Mouse (Mus musculus) left cerebral cortex, postnatal 10 days (tissue): ENCODE measurements at regions not wholly inside any gene's neighbourhood (a gene's known extent, or its start where the extent isn't known, plus 50 kb on each side); places are given as distances from the start of the nearest gene placed in this dataset.
"Not testable (repeated sequence)": the region's sequence is repeated elsewhere in the genome, so short reads cannot be mapped to it uniquely, and the experiment has no call there.

ENCODE experiments used
- DNase-seq, 2 experiments: peaks; one replicate each; pipeline ENCODE4 v3.0.0; 2021 to 2022; ENCODE audit warnings: low spot score in 2 of 2, mixed read lengths in 1 of 2; ENCODE audit errors: extremely low spot score in 1 of 2
- intact Hi-C: fragments of 180-260 bp; cut with DNase I; formaldehyde crosslinking; loops from one replicate; pipeline ENCODE4 v1.15.1; 2025

DNA sequence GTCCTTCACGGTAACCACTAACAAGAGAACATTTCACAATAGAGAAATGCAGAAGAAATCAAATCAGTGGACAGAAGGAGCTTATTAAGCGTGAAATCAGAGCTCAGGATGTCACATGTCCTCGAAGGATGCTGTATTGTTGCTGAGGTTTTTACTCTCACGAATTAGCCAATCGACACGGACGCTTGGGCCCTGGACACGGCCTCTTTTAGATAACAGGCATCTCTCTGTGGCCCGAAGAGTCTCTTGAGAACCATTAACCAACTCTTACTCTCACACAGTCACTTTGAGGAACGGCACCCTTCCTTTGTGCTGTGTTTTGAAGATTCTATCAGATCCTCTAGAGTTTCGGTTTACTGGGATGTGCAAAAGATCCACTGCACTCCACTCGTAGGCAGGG lies 128.2 kb downstream of the Tsen15 start:
- DNase-seq = no peak
- intact Hi-C loops = no loop called here

DNA sequence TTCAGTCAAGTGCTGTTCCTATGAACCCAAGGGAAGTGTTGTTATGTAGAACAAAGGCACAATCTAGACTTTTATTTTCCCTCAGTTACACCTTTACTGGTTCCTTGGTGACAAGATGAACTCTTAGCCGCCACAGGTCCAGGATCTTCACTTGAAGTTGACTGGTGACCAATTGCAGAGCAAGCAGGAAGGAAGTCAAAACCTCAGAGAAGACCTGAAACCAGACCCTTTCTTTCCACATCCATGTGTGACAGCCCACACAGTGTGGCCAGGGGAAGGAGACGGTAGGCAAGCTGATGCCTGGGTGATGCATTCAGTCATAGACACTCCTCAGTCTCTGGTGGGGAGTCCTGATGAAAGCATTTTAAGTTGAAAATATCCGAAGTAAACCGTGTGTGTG lies 132.6 kb downstream of the Tsen15 start:
- intact Hi-C loops = no loop called here
- DNase-seq = no peak

DNA sequence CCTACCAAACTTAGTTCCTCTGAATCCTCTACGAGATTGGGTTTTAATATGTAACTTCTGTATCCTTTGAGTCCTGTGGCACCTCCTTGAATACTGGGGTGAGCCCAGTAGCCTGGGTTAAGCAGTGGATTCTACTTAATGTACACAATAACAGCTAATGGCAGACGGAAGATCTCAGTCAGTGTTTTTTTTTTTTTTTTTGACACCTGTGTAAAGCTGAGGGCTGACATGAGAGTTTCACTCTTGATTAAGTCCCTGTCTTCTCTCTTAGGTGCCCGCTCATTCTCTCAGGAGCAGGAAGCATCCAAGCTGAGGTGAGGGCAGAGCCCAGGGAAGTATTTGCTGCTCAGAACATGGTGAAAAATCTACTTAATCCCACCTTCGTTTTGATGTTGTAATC lies 133.0 kb downstream of the Tsen15 start:
- DNase-seq = no peak
- intact Hi-C loops = no loop called here

DNA sequence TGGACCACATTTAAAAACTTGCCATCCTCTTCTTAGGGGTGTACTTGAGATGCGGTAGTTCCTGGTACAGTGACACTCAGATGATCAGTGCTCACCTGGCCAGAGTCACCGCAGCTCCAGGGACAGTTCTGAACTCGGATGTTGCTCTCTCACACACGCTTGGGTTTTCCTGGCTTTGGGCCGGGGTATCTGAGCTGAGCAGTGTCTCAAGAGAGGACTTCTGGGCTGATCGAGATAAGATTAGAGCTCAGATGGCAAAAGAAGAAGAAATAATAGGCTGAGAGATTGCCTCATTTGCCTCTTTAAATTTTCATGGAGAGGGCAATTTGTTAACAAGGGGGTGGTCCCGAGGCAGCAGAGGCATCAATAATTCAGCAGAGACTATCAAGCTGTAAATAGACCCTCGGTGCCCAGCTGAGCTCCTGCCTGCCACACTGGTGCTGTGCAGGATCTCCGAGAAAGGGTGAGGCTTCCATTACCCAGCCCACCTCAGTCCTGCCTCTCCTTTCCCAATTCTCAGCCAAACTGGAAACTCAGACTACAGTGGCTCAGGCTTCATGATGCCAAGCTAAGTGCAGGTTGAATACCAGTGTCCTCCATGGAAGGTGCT lies 133.7 kb downstream of the Tsen15 start:
- intact Hi-C loops = no loop called here
- no peak for DNase-seq

DNA sequence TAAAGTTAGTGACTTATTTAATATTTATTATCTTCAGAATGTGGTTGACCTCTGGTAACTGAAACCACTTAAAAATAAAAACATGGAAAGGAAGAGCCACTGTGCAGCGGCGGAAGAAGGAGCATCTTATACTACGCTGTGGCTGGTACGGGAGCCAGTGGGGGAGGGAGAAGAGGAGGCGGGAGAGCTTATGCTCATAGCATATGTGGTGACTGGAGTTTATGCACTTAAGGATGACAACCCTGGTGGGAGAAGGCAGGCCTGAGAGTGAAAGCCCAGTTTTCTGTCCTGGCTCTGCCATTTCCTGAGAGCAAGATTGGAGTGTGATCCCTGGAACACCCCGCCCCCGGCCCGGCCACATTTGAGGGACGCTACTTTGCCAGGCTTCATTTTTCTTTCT lies 145.5 kb downstream of the Tsen15 start:
- intact Hi-C loops = no loop called here

DNA sequence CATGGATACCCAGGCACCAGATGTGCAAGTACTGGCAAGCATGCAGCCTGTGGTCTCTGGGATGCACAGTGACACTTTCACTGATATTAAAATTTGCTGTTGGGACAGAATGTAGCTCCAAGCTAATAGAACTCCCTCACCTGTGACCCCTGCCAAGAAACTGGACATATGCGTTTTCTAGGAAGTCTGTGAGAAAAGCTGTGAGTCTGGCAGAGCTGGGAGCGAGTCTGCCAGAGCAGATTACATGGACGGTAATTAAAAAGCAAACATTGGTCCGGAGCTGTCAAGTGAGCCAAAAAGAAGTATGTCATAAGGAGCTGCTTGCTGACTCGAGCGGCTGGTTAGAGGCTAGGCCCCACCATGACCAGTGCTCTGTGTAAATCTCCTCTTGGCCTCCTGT lies 147.1 kb downstream of the Tsen15 start:
- intact Hi-C loops = loop anchor here (10.0 kb wide), 1 partner anchor 125 kb away; no protein-coding TSS in a partner anchor
- no peak for DNase-seq

More for the DNA sequence above, 145.5 kb downstream of the Tsen15 start:
- DNase-seq = no peak

DNA sequence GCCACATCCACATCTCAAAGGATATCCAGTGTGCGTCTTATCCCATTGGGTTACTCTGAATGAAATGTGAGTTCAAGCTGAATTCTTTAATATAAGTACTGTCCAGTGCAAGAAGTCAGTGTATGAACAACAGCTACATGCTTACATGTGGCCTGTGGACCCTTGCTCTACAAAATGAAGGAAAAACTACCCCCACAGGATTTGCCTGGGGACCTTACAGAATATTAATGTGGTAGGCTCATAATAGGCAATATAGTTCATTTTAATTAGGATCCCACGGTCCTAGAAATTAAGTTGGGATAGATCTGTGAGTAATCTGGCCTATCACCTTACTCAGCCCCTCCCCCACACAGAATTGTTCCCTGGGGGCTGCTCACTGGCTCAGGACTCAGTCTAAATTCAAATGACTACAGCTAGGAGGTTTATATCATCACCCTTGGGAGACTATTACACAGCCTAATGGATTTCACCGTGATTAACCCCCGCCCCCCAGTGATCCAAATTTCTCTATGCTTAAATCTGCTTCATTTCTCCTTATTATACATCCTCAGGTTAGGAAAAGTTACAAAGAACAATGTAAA lies 145.4 kb upstream of the 1700025G04Rik start:
- no peak for DNase-seq
- intact Hi-C loops = loop anchor here (10.0 kb wide), 1 partner anchor 129 kb away; no protein-coding TSS in a partner anchor

DNA sequence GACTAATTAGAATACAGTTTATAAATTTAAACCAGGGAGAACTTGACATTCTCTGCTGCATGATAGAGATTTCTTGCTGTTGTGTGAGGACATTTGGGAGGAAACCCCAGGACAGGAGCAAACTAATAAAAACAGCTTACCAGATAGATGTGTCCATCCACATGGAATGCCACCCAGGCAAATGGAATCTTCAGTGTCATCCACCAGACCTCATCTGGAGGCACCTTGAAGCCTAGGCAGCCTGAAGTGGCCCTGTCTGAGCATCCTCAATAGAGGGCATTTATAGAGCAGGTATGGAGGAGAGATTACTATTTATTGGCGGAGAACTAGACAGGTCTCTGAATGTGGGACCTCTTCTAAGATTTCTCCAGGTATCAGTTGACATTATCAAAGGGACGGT lies 144.8 kb upstream of the 1700025G04Rik start:
- DNase-seq = no peak

DNA sequence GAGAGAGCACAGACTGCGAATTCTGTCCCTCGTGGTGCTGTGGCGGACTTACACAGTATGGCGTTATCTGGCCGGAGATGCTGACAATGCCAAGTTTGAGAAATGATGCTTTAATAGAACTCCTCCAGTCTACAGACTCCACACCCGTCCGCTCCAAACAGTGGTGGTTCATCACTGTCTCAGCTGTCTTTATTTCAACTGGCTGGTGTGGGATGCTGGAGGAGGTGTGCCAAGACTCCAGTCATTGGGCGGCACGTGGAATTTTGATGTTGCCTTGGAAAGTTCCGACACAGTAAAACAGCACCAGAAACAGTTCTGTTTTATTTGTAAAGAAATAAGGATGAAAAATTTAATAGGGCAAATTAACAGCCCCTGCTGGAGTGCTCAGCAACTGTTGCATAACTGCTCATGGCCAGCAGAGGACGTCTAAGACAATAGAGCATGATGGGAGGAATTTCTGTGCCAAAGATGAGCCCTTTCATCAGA lies 141.8 kb upstream of the 1700025G04Rik start:
- DNase-seq = no peak
- intact Hi-C loops = loop anchor here (10.0 kb wide), 1 partner anchor 133 kb away; no protein-coding TSS in a partner anchor

More for the DNA sequence above, 144.8 kb upstream of the 1700025G04Rik start:
- intact Hi-C loops = loop anchor here (10.0 kb wide), 1 partner anchor 130 kb away; no protein-coding TSS in a partner anchor

DNA sequence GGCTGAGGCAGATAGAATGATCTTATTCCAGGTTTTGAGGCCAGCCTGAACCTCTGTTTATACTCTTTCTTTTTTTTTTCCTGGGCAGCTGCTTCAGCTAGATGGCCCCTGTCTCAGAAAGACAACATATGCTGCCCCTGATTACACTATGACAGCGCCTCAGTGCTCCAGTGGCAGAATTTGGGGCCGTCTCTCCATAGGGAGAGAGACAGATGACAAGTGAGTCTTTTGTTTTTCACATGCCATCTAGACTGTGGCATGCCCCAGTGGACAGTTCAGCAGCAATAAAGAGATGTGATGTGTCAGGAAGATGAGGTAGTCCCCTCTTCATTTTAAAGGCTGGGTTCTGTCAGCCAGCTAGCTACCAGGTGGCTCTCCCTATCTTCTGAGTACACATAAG lies 139.8 kb upstream of the 1700025G04Rik start:
- intact Hi-C loops = loop anchor here (10.0 kb wide), 1 partner anchor 135 kb away; no protein-coding TSS in a partner anchor
- DNase-seq = no peak

DNA sequence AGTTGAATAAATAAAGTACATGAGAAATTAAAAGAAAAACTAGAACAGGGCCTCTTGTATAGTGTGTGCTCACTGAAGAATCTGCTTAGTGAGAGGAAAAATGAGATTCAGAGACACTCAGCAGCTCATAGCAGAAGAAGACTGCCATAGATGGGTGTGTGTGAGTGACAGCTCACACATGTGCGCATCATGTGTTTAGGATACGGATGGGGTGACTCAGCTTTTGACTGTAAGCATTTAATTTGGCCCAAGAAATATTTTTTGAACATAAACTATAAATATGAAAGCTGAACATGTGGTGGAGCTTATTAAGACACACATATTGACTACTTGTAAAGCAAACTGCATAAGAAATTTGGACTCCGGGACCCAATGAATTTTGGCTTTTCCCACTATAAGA lies 136.1 kb upstream of the 1700025G04Rik start:
- intact Hi-C loops = no loop called here
- DNase-seq = no peak

DNA sequence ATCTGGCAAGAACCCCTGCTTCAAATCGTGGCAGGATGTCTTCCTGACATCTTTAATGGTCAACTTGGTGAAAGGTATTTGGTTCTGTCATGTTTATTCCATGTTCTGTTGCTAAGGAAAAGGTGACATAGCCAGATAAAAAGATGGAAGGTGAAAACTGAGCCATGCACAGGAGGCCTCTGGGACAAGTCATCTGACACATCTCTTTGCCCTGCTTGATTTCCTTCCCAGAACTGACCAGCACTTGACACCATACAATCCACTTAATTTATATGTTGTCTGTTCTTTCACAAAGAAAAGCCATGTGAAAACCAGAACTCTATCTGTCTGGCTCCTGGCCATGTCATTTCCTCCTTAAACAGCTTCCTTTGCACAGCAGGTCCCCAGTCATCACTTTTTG lies 133.7 kb upstream of the 1700025G04Rik start:
- no peak for DNase-seq
- intact Hi-C loops = no loop called here

DNA sequence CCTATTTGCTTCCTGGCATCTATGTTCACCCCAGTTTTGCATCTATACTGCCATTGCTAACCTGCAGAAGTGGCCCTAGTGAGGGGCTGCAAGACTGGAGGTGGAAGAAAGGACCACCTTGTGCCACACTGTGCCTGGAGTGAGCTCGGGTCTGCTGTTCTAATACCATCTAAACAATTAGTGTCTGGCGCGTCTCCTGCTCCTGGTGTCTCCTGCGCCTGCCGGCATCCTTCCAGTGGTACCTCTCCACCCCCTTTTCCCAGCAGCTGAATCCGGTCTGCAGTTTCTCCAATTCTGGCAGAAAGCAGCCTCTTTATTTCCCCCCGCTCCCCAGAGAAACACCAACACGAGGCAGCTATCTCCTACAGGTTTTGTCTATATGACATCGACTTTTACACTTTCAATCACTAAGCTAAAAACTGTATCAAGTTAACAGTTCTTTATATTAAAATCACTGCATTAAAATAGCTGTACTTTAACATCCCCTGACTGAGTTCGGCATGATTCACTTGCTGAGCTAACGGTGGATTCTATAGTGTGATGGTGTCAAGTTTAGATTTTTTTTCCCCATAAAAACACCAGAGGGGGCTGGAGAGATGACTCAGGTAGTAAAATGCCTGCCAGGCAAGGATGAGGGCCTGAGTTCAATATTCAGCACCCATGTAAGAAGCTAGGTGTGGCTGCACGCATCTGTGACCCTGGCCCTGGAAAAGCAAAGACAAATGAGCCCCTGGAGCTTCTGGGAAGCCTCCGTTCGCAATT lies 131.1 kb upstream of the 1700025G04Rik start:
- DNase-seq = no peak
- intact Hi-C loops = no loop called here

DNA sequence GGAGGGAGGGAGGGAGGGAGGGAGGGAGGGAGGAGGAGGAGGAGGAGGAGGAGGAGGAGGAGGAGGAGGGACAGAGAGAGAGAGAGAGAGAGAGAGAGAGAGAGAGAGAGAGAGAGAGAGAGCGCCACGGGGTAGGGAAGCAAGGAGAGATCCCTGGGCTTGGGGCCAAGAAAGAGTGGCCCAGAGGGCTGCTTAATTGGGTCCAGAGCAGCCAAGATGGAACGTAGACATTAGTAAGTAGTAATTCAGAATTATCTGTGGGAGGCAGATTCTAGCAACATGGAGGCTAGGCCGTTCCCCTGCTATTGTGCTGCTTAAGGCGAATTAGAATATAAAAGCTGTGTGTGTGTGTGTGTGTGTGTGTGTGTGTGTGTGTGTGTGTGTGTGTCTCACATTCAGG lies 129.8 kb upstream of the 1700025G04Rik start:
- intact Hi-C loops, DNase-seq: not testable (repeated sequence)

DNA sequence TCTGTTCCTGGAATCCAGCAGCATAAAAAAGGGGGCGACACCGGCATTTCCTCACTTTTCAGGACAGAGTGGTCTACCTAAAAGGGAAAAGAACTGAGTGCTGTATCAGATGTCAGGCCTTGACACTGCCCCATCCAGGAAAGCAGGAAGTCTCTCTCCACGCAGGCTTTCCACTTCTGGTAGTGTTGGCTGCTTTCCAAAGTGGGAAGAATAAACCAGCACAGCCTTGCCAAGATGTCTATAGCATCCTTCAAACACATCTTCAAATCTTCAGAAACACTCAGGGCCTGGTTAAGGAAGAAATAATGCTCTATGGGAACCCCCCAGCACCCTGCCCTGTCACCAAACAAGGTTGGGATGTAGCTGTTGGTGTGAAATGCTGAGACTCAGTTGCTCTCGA lies 127.5 kb upstream of the 1700025G04Rik start:
- intact Hi-C loops = no loop called here

DNA sequence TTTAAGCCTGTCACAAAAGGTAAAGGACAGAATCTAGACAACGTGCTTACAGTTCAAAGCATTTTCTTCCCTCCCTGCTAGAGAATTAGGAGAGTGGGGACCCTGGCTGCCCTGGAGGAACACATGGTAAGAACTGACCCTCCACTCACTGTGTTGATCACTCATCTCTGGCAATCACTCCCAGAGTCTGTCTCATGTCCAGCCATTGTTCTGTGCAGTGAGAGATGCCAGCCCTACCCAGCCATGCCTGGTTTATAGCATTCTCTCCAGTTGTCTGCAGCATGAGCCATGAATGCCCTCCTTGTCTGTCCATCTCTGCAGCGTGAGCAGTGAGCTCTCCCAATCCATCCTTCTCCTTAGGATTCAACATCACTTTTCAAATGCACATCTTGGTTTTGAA lies 124.5 kb upstream of the 1700025G04Rik start:
- intact Hi-C loops = no loop called here
- DNase-seq = no peak

More for the DNA sequence above, 127.5 kb upstream of the 1700025G04Rik start:
- no peak for DNase-seq

DNA sequence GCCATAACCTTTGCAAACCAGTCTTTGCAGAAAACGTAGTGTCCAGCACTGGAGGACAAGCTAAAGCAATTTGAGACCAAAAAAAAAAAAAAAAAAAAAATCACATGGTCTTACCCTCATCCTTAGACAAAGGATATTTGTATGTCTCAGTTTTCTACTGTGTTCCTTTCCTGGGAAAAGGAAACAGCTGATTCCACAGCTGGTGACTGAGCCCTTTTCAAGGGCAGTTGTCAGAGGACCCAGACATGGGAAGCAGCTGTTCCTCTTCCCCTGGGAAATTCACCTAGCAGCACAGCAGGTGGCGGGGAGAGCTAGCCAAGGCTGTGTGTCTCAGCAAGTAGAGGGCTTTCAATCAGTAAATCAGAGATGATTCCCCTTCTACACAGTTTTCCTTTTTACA lies 113.3 kb upstream of the 1700025G04Rik start:
- DNase-seq = peak in 1 of 2 experiments; percentile 57
- intact Hi-C loops = no loop called here

DNA sequence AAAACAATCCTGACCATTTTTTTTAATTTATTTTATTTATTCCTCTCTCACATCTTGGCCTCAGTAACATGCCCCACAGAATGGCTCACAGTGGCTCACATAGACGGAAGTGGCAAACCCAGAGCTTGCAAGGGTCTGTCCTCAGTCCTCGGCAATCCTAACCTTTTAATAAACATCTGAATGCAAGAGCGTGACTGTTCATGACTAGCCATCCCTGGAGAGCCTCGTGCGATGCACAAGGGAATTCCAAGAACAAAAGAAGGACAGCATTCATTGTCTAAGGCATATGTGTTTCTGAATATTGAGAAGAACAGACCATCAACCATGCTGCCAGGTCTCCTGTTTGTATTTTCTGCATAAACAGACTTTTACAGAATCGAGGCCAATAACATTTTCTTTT lies 98.8 kb upstream of the 1700025G04Rik start:
- intact Hi-C loops = no loop called here
- DNase-seq = no peak

DNA sequence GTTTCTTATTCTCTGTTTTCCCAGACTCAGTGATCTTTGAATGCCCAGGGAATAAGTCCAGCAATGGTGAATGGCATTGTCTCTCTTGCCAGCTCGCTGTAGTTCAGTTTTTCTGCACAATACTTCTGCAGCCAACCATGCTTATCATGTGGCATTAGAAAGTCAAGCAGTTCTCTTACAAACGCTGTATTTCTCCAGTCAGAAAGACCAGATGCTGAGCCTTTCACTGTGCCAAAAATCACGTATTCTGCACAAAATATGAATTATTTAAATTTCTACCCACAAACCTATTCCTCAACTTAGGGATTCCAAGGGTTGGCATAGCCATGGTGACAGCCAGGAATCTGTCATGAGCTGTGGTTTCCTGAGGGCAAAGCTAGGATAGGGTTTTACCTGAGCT lies 95.0 kb upstream of the 1700025G04Rik start:
- intact Hi-C loops = no loop called here
- DNase-seq = no peak
